Mouse (Mus musculus) spleen, postnatal 4 days (tissue): ENCODE data around the gene Ddb1.
A peak's percentile ranks its signal among the peaks of the same experiment; 100 is the strongest.

Source experiments
- DNase-seq, 2 experiments: peaks; one replicate each; pipeline ENCODE4 v3.0.0; 2022; ENCODE audit warnings: low spot score in 2 of 2

Ddb1 gene

GRCm38 (mm10) chr19:10661919-10662318 lies 56.8 kb downstream of the Ddb1 start:
- DNase-seq = peak in 1 of 2 experiments; percentile 46

- DNase-seq = no peak
These were observed 57.5 kb downstream of the Ddb1 start for GRCm38 (mm10) chr19:10662665-10663064.

GRCm38 (mm10) chr19:10665093-10665492 lies 60.0 kb downstream of the Ddb1 start:
- DNase-seq = no peak

- peak; percentile 79 to 94 for DNase-seq
These were observed 60.4 kb downstream of the Ddb1 start for GRCm38 (mm10) chr19:10665499-10665898.

DNA sequence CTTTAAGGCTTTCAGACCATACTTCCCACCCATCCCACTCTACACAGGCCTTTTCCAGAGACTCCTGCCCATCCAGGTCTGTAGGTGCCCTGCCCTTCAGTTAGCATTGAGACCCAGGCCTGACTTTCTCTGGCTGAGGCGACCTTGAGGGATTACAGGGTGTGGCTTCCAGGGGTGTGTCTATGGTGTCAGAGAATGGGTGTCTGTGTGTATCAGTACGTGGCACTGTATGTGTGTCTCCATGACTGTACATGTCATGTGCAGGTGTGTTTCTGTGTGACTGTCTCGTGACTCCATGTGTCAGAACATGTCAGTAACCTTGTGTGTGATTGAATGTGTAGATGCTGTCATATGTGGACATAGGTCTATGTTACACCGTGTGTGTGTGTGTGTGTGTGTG lies 66.2 kb downstream of the Ddb1 start:
- no peak for DNase-seq

DNA sequence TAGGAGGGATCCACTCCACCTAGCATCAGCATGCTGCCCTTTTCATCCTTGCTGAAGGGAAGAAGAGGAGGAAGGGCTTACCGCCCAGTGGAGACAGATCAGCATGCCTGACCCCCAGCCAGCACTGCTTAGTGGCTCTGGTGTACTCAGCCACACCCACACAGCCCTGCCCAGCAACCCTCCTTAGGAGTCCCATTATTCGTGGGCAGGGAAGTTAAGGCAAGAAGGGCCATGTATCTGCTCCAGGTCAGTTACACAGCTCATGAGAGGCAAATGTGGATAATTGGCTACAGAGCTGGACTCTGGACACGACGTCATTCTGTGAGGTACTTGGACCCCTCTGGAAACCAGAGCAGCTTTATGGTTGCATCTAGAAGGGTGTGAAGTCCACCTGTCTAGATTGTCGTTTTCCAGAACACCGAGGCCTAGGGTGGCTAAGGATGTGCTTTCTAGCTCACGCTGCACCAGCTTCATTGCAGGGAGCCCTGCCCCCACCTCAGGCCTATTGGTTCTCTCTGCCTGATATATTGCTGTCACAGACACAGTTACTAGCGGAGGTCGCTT lies 66.8 kb downstream of the Ddb1 start:
- no peak for DNase-seq

GRCm38 (mm10) chr19:10673275-10673674 lies 68.1 kb downstream of the Ddb1 start:
- no peak for DNase-seq

- no peak for DNase-seq
These were observed 71.5 kb downstream of the Ddb1 start for GRCm38 (mm10) chr19:10676656-10677055.

- DNase-seq = peak; percentile 81 to 90
These were observed 73.0 kb downstream of the Ddb1 start, which contains the start of gene Pga5 for GRCm38 (mm10) chr19:10677915-10678771. Gene Pga5 (minus strand): TSS chr19:10678071.

DNA sequence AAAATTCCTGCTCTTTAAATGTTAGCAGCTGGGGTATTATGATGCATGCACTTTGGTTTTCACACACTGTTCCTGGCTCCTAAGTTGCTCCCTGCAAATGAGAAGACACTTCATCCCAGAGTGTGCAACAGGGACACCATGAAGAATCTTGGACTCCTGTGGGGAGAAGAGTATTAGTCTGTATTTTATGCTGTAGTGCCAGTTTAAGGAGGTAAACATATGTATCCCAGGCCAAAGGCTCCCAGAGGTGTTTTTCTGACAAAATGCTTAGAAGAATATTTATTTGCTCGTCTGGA lies 73.6 kb downstream of the Ddb1 start:
- DNase-seq = no peak
